ENCODE assay signal across 8 mouse cellular contexts in the genomic region with DNA sequence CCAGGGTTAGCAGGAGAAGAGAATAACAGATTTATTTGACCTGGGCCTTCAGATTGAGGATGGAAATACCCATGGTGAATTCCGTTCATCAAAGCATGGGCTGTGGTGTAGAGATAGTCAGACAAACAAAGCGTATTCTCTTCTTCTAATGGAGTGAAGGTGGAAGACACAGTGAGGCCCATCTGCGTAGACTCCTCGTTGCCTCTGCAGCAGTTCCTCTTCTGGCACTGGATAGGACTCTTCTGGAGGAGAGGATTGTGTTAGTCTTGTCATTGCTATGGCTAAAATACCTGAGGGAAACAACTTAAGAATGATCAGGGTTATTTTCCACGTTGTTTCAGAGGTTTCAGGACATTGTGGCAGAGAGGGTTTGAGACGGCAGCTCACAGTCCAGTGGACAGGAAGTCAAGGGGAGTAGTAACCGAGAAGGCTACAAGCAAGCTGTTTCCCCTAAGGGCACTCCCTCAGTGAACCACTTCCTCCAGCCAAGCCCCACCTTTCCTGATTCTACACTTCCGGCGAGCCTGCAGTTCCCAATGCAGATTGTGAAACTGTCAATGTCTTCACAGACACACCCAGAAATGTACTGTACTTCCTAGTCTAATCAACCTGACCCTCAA. TPM values are rescaled to one million over a fixed set of nuclear protein-coding genes. Genes with fewer than 3 reads are reported as not detected.
DNase-seq lines count a peak whose midpoint lies in the region; ATAC-seq and TF ChIP-seq lines count a peak whose summit lies in the region.

No protein-coding gene starts in this region.

- no peak for DNase-seq in cerebellum, adult 2 months
- no peak for DNase-seq in cerebellum, adult 9-10 months
- DNase-seq in lung, adult 2 months = peak; percentile 28
- DNase-seq in left cerebral cortex, adult 11 months (ENCODE audit: low spot score) = no peak

- H3K9me3 ChIP-seq in stomach, embryonic 14.5 days (ENCODE audit: control insufficient read depth, low read depth, low read length) = no peaks in the 10 kb centered on the region
- no peaks in the 10 kb centered on the region for H3K9me3 ChIP-seq in forebrain, embryonic 12.5 days

- TF ChIP-seq CTCF in cerebellum, adult 2 months (IDR thresholded peaks at IDR 0.05; ENCODE audit: borderline replicate concordance, insufficient read depth, low read depth, low read length) = no peak
- no peak for TF ChIP-seq CTCF in lung, adult 2 months (IDR thresholded peaks at IDR 0.05; ENCODE audit: insufficient read depth, low read length)

- TF ChIP-seq POLR2A in cerebellum, adult 2 months (IDR thresholded peaks at IDR 0.05; ENCODE audit: borderline replicate concordance, insufficient read depth, low read length) = no peak
- peak; percentile 43; the same call in 1 of the 2 replicates for TF ChIP-seq POLR2A in lung, adult 2 months (IDR thresholded peaks at IDR 0.05; ENCODE audit: borderline replicate concordance, extremely low read depth, low read depth, low read length)

- 0 out of 2 replicates have a peak overlapping the region, but pooled peaks have one; percentile 27 for H3K27ac ChIP-seq in cerebellum, adult 2 months (ENCODE audit: insufficient read depth, low read length)
- peak overlapping the region; percentile 17; the same call in 1 of the 2 replicates for H3K27ac ChIP-seq in stomach, embryonic 14.5 days (ENCODE audit: low read length)
- no peak overlapping the region; the same call in 1 of the 2 replicates for H3K27ac ChIP-seq in forebrain, embryonic 12.5 days

- no peak overlapping the region for H3K4me3 ChIP-seq in cerebellum, adult 2 months (replicated peaks; ENCODE audit: insufficient read depth, low read depth, low read length)
- H3K4me3 ChIP-seq in lung, adult 2 months (replicated peaks; ENCODE audit: extremely low read depth, low read depth, low read length) = peak overlapping the region; percentile 0
- no peak overlapping the region for H3K4me3 ChIP-seq in stomach, embryonic 14.5 days (ENCODE audit: low read depth, low read length)
- H3K4me3 ChIP-seq in forebrain, embryonic 12.5 days (replicated peaks) = no peak overlapping the region

- peak; percentile 93 for ATAC-seq in activated CD4-positive, CD25-positive, alpha-beta regulatory T cell, adult 4 months
- peak; percentile 93 for ATAC-seq in inflammation-experienced regulatory T-cells, adult 6 months
- ATAC-seq in stomach, embryonic 14.5 days (ENCODE audit: insufficient number of reproducible peaks, insufficient read depth, low FRiP score, low read depth) = no peak
- ATAC-seq in forebrain, embryonic 12.5 days (ENCODE audit: low FRiP score) = no peak

- no peak overlapping the region for H3K4me2 ChIP-seq in stomach, embryonic 14.5 days (replicated peaks; ENCODE audit: low read depth, low read length)
- no peak overlapping the region for H3K4me2 ChIP-seq in forebrain, embryonic 12.5 days

- H3K9ac ChIP-seq in stomach, embryonic 14.5 days (replicated peaks; ENCODE audit: low read depth, low read length) = no peak overlapping the region
- H3K9ac ChIP-seq in forebrain, embryonic 12.5 days = no peak overlapping the region

- 76% methylated on average over 9 of the region's 9 CpGs for WGBS in cerebellum, adult 2 months
- WGBS in lung, adult 2 months = 34% methylated on average over 9 of the region's 9 CpGs
- WGBS in stomach, embryonic 14.5 days = 77% methylated on average over 9 of the region's 9 CpGs
- 78% methylated on average over 9 of the region's 9 CpGs for WGBS in forebrain, embryonic 12.5 days

- H3K4me1 ChIP-seq in cerebellum, adult 2 months (ENCODE audit: control insufficient read depth, insufficient read depth, low read length) = no peaks in the 10 kb centered on the region; the same call in 1 of the 2 replicates
- peaks cover 2% of the 10 kb centered on the region; the same call in 1 of the 2 replicates for H3K4me1 ChIP-seq in lung, adult 2 months (ENCODE audit: control insufficient read depth, insufficient read depth, low read length)
- H3K4me1 ChIP-seq in stomach, embryonic 14.5 days (ENCODE audit: control insufficient read depth, insufficient read depth, low read length) = no peaks in the 10 kb centered on the region
- no peaks in the 10 kb centered on the region for H3K4me1 ChIP-seq in forebrain, embryonic 12.5 days

- peaks cover 28% of the 10 kb centered on the region for H3K36me3 ChIP-seq in stomach, embryonic 14.5 days (ENCODE audit: control insufficient read depth, insufficient read depth, low read length)
- peaks cover 43% of the 10 kb centered on the region for H3K36me3 ChIP-seq in forebrain, embryonic 12.5 days (replicated peaks)

- no peaks in the 10 kb centered on the region for H3K27me3 ChIP-seq in cerebellum, adult 2 months (ENCODE audit: control insufficient read depth, insufficient read depth, low read length)
- no peaks in the 10 kb centered on the region for H3K27me3 ChIP-seq in stomach, embryonic 14.5 days (ENCODE audit: control insufficient read depth, insufficient read depth, low read length)
- H3K27me3 ChIP-seq in forebrain, embryonic 12.5 days = no peaks in the 10 kb centered on the region

RNA-seq across cellular contexts. Expression of gene Gm20695, which starts 10.8 kb away (rescaled TPM):
- 0.69 and 1.4 TPM in 2 replicates for polyA plus RNA-seq in cerebellum, adult 2 months (2012; rRNA removed)
- polyA plus RNA-seq in activated CD4-positive, CD25-positive, alpha-beta regulatory T cell, adult 4 months (2017; shearing (Covaris generic)) = under 1 TPM in 1 of 2 experiments, not detected in 1; 0.86 TPM
- 1 to 10 TPM; 3.2 to 5.6 (median 3.9) TPM for polyA plus RNA-seq in inflammation-experienced regulatory T-cells, adult 6 months (2017; shearing (Covaris generic))
- polyA plus RNA-seq in lung, adult 2 months (2012; rRNA removed) = 0.12 and 0.14 TPM in 2 replicates
- polyA plus RNA-seq in stomach, embryonic 14.5 days (2014; fragmentation: Nextera tagmentation; extraction: Ambion mirVana) = 1.00 and 3.2 TPM in 2 replicates
- polyA plus RNA-seq in forebrain, embryonic 12.5 days (2016; fragmentation: Nextera tagmentation; extraction: Ambion mirVana) = 1.5 and 3.9 TPM in 2 replicates

RNA-seq across cellular contexts. Expression of gene Zfp597, which starts 10.9 kb away (rescaled TPM):
- polyA plus RNA-seq in cerebellum, adult 2 months (2012; rRNA removed) = 14.1 and 14.3 TPM in 2 replicates
- 10 to 100 TPM; 10.1 to 13.0 TPM for polyA plus RNA-seq in activated CD4-positive, CD25-positive, alpha-beta regulatory T cell, adult 4 months (2017; shearing (Covaris generic))
- polyA plus RNA-seq in inflammation-experienced regulatory T-cells, adult 6 months (2017; shearing (Covaris generic)) = 10 to 100 TPM; 11.4 to 14.1 (median 12.6) TPM
- 3.4 and 3.5 TPM in 2 replicates for polyA plus RNA-seq in lung, adult 2 months (2012; rRNA removed)
- polyA plus RNA-seq in stomach, embryonic 14.5 days (2014; fragmentation: Nextera tagmentation; extraction: Ambion mirVana) = 7.0 and 8.1 TPM in 2 replicates
- polyA plus RNA-seq in forebrain, embryonic 12.5 days (2016; fragmentation: Nextera tagmentation; extraction: Ambion mirVana) = 9.7 and 12.9 TPM in 2 replicates

RNA-seq across cellular contexts. Expression of gene 1700037C18Rik, which starts 13.2 kb away (rescaled TPM):
- polyA plus RNA-seq in cerebellum, adult 2 months (2012; rRNA removed) = 4.8 and 5.8 TPM in 2 replicates
- 1 to 10 TPM; 6.1 to 9.6 TPM for polyA plus RNA-seq in activated CD4-positive, CD25-positive, alpha-beta regulatory T cell, adult 4 months (2017; shearing (Covaris generic))
- 10 to 100 TPM in 1 of 3 experiments, 1 to 10 TPM in 2; 7.4 to 11.7 (median 9.6) TPM for polyA plus RNA-seq in inflammation-experienced regulatory T-cells, adult 6 months (2017; shearing (Covaris generic))
- 14.9 TPM in 2 replicates for polyA plus RNA-seq in lung, adult 2 months (2012; rRNA removed)
- polyA plus RNA-seq in stomach, embryonic 14.5 days (2014; fragmentation: Nextera tagmentation; extraction: Ambion mirVana) = 6.2 and 6.6 TPM in 2 replicates
- 8.2 and 9.2 TPM in 2 replicates for polyA plus RNA-seq in forebrain, embryonic 12.5 days (2016; fragmentation: Nextera tagmentation; extraction: Ambion mirVana)

RNA-seq across cellular contexts. Expression of gene Cluap1, which starts 13.3 kb away (rescaled TPM):
- polyA plus RNA-seq in cerebellum, adult 2 months (2012; rRNA removed) = 24.6 and 26.5 TPM in 2 replicates
- polyA plus RNA-seq in activated CD4-positive, CD25-positive, alpha-beta regulatory T cell, adult 4 months (2017; shearing (Covaris generic)) = 10 to 100 TPM; 35.1 to 43.5 TPM
- polyA plus RNA-seq in inflammation-experienced regulatory T-cells, adult 6 months (2017; shearing (Covaris generic)) = 10 to 100 TPM; 24.9 to 44.3 (median 33.9) TPM
- 5.7 and 6.3 TPM in 2 replicates for polyA plus RNA-seq in lung, adult 2 months (2012; rRNA removed)
- 28.3 and 28.9 TPM in 2 replicates for polyA plus RNA-seq in stomach, embryonic 14.5 days (2014; fragmentation: Nextera tagmentation; extraction: Ambion mirVana)
- 25.5 and 28.1 TPM in 2 replicates for polyA plus RNA-seq in forebrain, embryonic 12.5 days (2016; fragmentation: Nextera tagmentation; extraction: Ambion mirVana)

RNA-seq across cellular contexts. Expression of gene Naa60, which starts 23.1 kb away (rescaled TPM):
- polyA plus RNA-seq in cerebellum, adult 2 months (2012; rRNA removed) = 115 and 116 TPM in 2 replicates
- 100 to 1,000 TPM; 112 to 123 TPM for polyA plus RNA-seq in activated CD4-positive, CD25-positive, alpha-beta regulatory T cell, adult 4 months (2017; shearing (Covaris generic))
- 100 to 1,000 TPM; 106 to 119 (median 107) TPM for polyA plus RNA-seq in inflammation-experienced regulatory T-cells, adult 6 months (2017; shearing (Covaris generic))
- 59.4 and 65.8 TPM in 2 replicates for polyA plus RNA-seq in lung, adult 2 months (2012; rRNA removed)
- 49.1 and 53.0 TPM in 2 replicates for polyA plus RNA-seq in stomach, embryonic 14.5 days (2014; fragmentation: Nextera tagmentation; extraction: Ambion mirVana)
- polyA plus RNA-seq in forebrain, embryonic 12.5 days (2016; fragmentation: Nextera tagmentation; extraction: Ambion mirVana) = 60.6 and 65.2 TPM in 2 replicates

Comparison
In these comparisons a context has a peak if more than half of its experiments do, and no peak if none do; other contexts are left out.
1. ATAC-seq: peak in activated CD4-positive, CD25-positive, alpha-beta regulatory T cell, adult 4 months (single experiment) and inflammation-experienced regulatory T-cells, adult 6 months (single experiment); none in stomach, embryonic 14.5 days (single experiment) and forebrain, embryonic 12.5 days (single experiment).